Mouse (Mus musculus) neural tube, embryonic 13.5 days (tissue): ENCODE results near the gene 4930522H14Rik. TPM values are rescaled to one million over a fixed set of nuclear protein-coding genes. Genes with fewer than 3 reads are reported as not detected.

Experiments
- ATAC-seq: fragments of 200-750 bp; cut with Nextera tagmentation; 2 replicates; pipeline ENCODE4 v1.8.0; 2017; ENCODE audit warnings: low read depth, mild to moderate bottlenecking, moderate TSS enrichment, moderate library complexity
- H3K27ac ChIP-seq: fragments of 300-500 bp; sonication (generic); replicated peaks from 2 replicates; pipeline ENCODE4 v1.5.1; 2015; ENCODE audit warnings: moderate library complexity, mild to moderate bottlenecking, inconsistent platforms
- H3K27me3 ChIP-seq: fragments of 300-500 bp; sonication (generic); 2 replicates; pipeline ENCODE4 v1.6.1; 2015; ENCODE audit warnings: mild to moderate bottlenecking, inconsistent platforms
- H3K36me3 ChIP-seq: fragments of 300-500 bp; sonication (generic); 2 replicates; pipeline ENCODE4 v1.6.1; 2015; ENCODE audit warnings: mild to moderate bottlenecking, inconsistent platforms
- H3K4me1 ChIP-seq: fragments of 300-500 bp; sonication (generic); replicated peaks from 2 replicates; pipeline ENCODE4 v1.6.1; 2015; ENCODE audit warnings: inconsistent platforms
- H3K4me2 ChIP-seq: fragments of 300-500 bp; sonication (generic); 2 replicates; pipeline ENCODE4 v1.6.1; 2015; ENCODE audit warnings: inconsistent platforms, mild to moderate bottlenecking, moderate library complexity
- H3K4me3 ChIP-seq: fragments of 300-500 bp; sonication (generic); 2 replicates; pipeline ENCODE4 v1.5.1; 2015; ENCODE audit warnings: mild to moderate bottlenecking, inconsistent platforms
- H3K9ac ChIP-seq: fragments of 300-500 bp; sonication (generic); 2 replicates; pipeline ENCODE4 v1.6.1; 2015; ENCODE audit warnings: moderate library complexity, mild to moderate bottlenecking, inconsistent platforms
- H3K9me3 ChIP-seq: fragments of 300-500 bp; sonication (generic); 2 replicates; pipeline ENCODE4 v1.6.1; 2016; ENCODE audit warnings: inconsistent platforms
- WGBS: fragments of 180-500 bp; shearing (Covaris S2); methylation state at CpG from one replicate; pipeline ENCODE4 v1.1.7; 2015; 5-methylcytosine and 5-hydroxymethylcytosine counted together
- polyA plus RNA-seq: library from polyadenylated mRNA; unstranded; fragments of >200 nt; fragmentation: Nextera tagmentation; extraction: Ambion mirVana; gene quantifications from 2 replicates; pipeline ENCODE4 v1.2.1, GENCODE M21; 2015

Gene 4930522H14Rik
- polyA plus RNA-seq, 1 experiment from 2014 or later, result not detected

GRCm38 (mm10) chr4:109530245-109530816, 766 bp downstream of the 4930522H14Rik start:
- 30% methylated on average over 15 of the region's 15 CpGs for WGBS
- Histone ChIP-seq H3K4me2 (0 out of 2 replicates have a peak overlapping the region, but pooled peaks have one; percentile 4), H3K36me3 (no peaks in the 10 kb centered on the region), H3K4me1 (no peaks in the 10 kb centered on the region), H3K9me3 (no peaks in the 10 kb centered on the region), H3K27me3 (no peaks in the 10 kb centered on the region), H3K4me3 (no peak overlapping the region), H3K9ac (no peak overlapping the region), H3K27ac (no peak overlapping the region)
- ATAC-seq, result no peak

- Histone ChIP-seq H3K4me1 (no peaks in the 10 kb centered on the region), H3K27ac (no peak overlapping the region), H3K9ac (no peak overlapping the region), H3K4me3 (no peak overlapping the region), H3K27me3 (no peaks in the 10 kb centered on the region), H3K9me3 (no peaks in the 10 kb centered on the region), H3K4me2 (no peak overlapping the region), H3K36me3 (no peaks in the 10 kb centered on the region)
- 9% methylated on average over 5 of the region's 5 CpGs for WGBS
- no peak for ATAC-seq
These were observed 26.2 kb downstream of the 4930522H14Rik start for GRCm38 (mm10) chr4:109504885-109505284.

- 83% methylated on average over 11 of the region's 11 CpGs for whole genome bisulfite sequencing
- Histone ChIP-seq H3K4me3 (no peak overlapping the region), H3K27ac (no peak overlapping the region), H3K4me1 (no peaks in the 10 kb centered on the region), H3K36me3 (no peaks in the 10 kb centered on the region), H3K9ac (no peak overlapping the region), H3K4me2 (no peak overlapping the region), H3K27me3 (no peaks in the 10 kb centered on the region), H3K9me3 (no peaks in the 10 kb centered on the region)
- no peak for ATAC-seq
These were observed 32.6 kb downstream of the 4930522H14Rik start for GRCm38 (mm10) chr4:109498476-109498875.

- H3K27me3 ChIP-seq, result no peaks in the 10 kb centered on the region
- H3K9ac ChIP-seq, result no peak overlapping the region
- no peaks in the 10 kb centered on the region for H3K9me3 ChIP-seq
- no peaks in the 10 kb centered on the region for H3K36me3 ChIP-seq
- ATAC-seq, result no peak
- H3K4me1 ChIP-seq, result no peaks in the 10 kb centered on the region
- H3K4me2 ChIP-seq, result no peak overlapping the region
- no peak overlapping the region for H3K27ac ChIP-seq
- no peak overlapping the region for H3K4me3 ChIP-seq
These were observed 37.5 kb downstream of the 4930522H14Rik start for GRCm38 (mm10) chr4:109493581-109493980.

- H3K4me1 ChIP-seq, result no peaks in the 10 kb centered on the region
- H3K9me3 ChIP-seq, result no peaks in the 10 kb centered on the region
- H3K4me3 ChIP-seq, result no peak overlapping the region
- WGBS, result 56% methylated on average over 1 of the region's 1 CpGs
- no peak overlapping the region for H3K27ac ChIP-seq
- ATAC-seq, result no peak
- H3K27me3 ChIP-seq, result no peaks in the 10 kb centered on the region
- no peak overlapping the region for H3K9ac ChIP-seq
- H3K4me2 ChIP-seq, result no peak overlapping the region
- H3K36me3 ChIP-seq, result no peaks in the 10 kb centered on the region
These were observed 42.3 kb downstream of the 4930522H14Rik start for GRCm38 (mm10) chr4:109488812-109489211.

GRCm38 (mm10) chr4:109484621-109485020, 46.5 kb downstream of the 4930522H14Rik start, which contains the start of gene Rnf11:
Gene Rnf11, minus strand, starts transcription at chr4:109484728.
- no peak within 1 kb of the TSS for H3K9ac ChIP-seq
- no peaks in the 10 kb centered on the region for H3K27me3 ChIP-seq
- no peak for ATAC-seq
- 89% methylated on average over 3 of the region's 3 CpGs for WGBS
- no peaks in the 10 kb centered on the region for H3K9me3 ChIP-seq
- no peaks in the 10 kb centered on the region for H3K36me3 ChIP-seq
- H3K27ac ChIP-seq, result no peak within 1 kb of the TSS
- H3K4me1 ChIP-seq, result no peaks in the 10 kb centered on the region
- no peak within 1 kb of the TSS for H3K4me2 ChIP-seq
- no peak within 1 kb of the TSS for H3K4me3 ChIP-seq

- no peak for ATAC-seq
- no peak overlapping the region for H3K4me3 ChIP-seq
- H3K27me3 ChIP-seq, result no peaks in the 10 kb centered on the region
- H3K36me3 ChIP-seq, result no peaks in the 10 kb centered on the region
- H3K9ac ChIP-seq, result no peak overlapping the region
- no peaks in the 10 kb centered on the region for H3K9me3 ChIP-seq
- whole genome bisulfite sequencing, result 91% methylated on average over 1 of the region's 1 CpGs
- H3K4me2 ChIP-seq, result no peak overlapping the region
- no peaks in the 10 kb centered on the region for H3K4me1 ChIP-seq
- H3K27ac ChIP-seq, result no peak overlapping the region
These were observed 48.4 kb downstream of the 4930522H14Rik start for GRCm38 (mm10) chr4:109482701-109483100.

- no peak overlapping the region for H3K4me2 ChIP-seq
- no peaks in the 10 kb centered on the region for H3K36me3 ChIP-seq
- ATAC-seq, result no peak
- no peak overlapping the region for H3K9ac ChIP-seq
- no peak overlapping the region for H3K4me3 ChIP-seq
- no peaks in the 10 kb centered on the region for H3K4me1 ChIP-seq
- no peak overlapping the region for H3K27ac ChIP-seq
- no peaks in the 10 kb centered on the region for H3K9me3 ChIP-seq
- H3K27me3 ChIP-seq, result no peaks in the 10 kb centered on the region
- 84% methylated on average over 2 of the region's 2 CpGs for WGBS
These were observed 49.7 kb downstream of the 4930522H14Rik start for GRCm38 (mm10) chr4:109481424-109481823.

- H3K4me3 ChIP-seq, result no peak overlapping the region
- H3K9ac ChIP-seq, result no peak overlapping the region
- ATAC-seq, result no peak
- H3K4me2 ChIP-seq, result no peak overlapping the region
- H3K36me3 ChIP-seq, result peaks cover 4% of the 10 kb centered on the region; the same call in 1 of the 2 replicates
- H3K27ac ChIP-seq, result no peak overlapping the region
- H3K9me3 ChIP-seq, result no peaks in the 10 kb centered on the region
- 94% methylated on average over 3 of the region's 3 CpGs for WGBS
- peaks cover 25% of the 10 kb centered on the region for H3K4me1 ChIP-seq
- no peaks in the 10 kb centered on the region for H3K27me3 ChIP-seq
These were observed 53.6 kb downstream of the 4930522H14Rik start for GRCm38 (mm10) chr4:109477454-109477853.

- under 1% methylated on average over 36 of the region's 39 CpGs for WGBS
- peak overlapping the region; percentile 98 for H3K9ac ChIP-seq
- peak overlapping the region; percentile 74 for H3K4me2 ChIP-seq
- no peaks in the 10 kb centered on the region for H3K27me3 ChIP-seq
- H3K4me1 ChIP-seq, result peaks cover 27% of the 10 kb centered on the region
- H3K4me3 ChIP-seq, result peak overlapping the region; percentile 90
- H3K9me3 ChIP-seq, result no peaks in the 10 kb centered on the region
- H3K36me3 ChIP-seq, result peaks cover 6% of the 10 kb centered on the region; the same call in 1 of the 2 replicates
- peak overlapping the region; percentile 97 for H3K27ac ChIP-seq
- ATAC-seq, result peak; percentile 99
These were observed 54.5 kb downstream of the 4930522H14Rik start for GRCm38 (mm10) chr4:109476554-109477014.

- Histone ChIP-seq H3K9ac (peak overlapping the region; percentile 98), H3K27me3 (no peaks in the 10 kb centered on the region), H3K4me3 (peak overlapping the region; percentile 90), H3K9me3 (no peaks in the 10 kb centered on the region), H3K27ac (peak overlapping the region; percentile 97), H3K36me3 (peaks cover 6% of the 10 kb centered on the region; the same call in 1 of the 2 replicates), H3K4me1 (peaks cover 30% of the 10 kb centered on the region), H3K4me2 (peak overlapping the region; percentile 74)
- under 1% methylated on average over 66 of the region's 68 CpGs for WGBS
- ATAC-seq, result peak; percentile 83
These were observed 55.2 kb downstream of the 4930522H14Rik start for GRCm38 (mm10) chr4:109475577-109476553.

- Histone ChIP-seq H3K4me2 (peak overlapping the region; percentile 74), H3K4me1 (peaks cover 33% of the 10 kb centered on the region), H3K27me3 (no peaks in the 10 kb centered on the region), H3K9ac (peak overlapping the region; percentile 98), H3K27ac (no peak overlapping the region), H3K36me3 (peaks cover 6% of the 10 kb centered on the region; the same call in 1 of the 2 replicates), H3K9me3 (no peaks in the 10 kb centered on the region), H3K4me3 (peak overlapping the region; percentile 90)
- 63% methylated on average over 2 of the region's 2 CpGs for WGBS
- ATAC-seq, result no peak
These were observed 56.0 kb downstream of the 4930522H14Rik start for GRCm38 (mm10) chr4:109475078-109475477.
